Mouse (Mus musculus) CH12.LX (cell line): ENCODE data around the gene St8sia1.

Source experiments
- CTCF ChIP-seq, 2 experiments: IDR thresholded peaks in 1 of 2; conservative IDR thresholded peaks in 1 of 2; 2 replicates each; pipeline ENCODE4 v1.5.1; 2011 to 2012; ENCODE audit warnings: low read depth in 2 of 2, low read length in 2 of 2, improper control_type of control experiment in 1 of 2, inconsistent platforms in 1 of 2, mild to moderate bottlenecking in 1 of 2, moderate library complexity in 1 of 2
- E2F4 ChIP-seq: IDR thresholded peaks from 2 replicates; pipeline ENCODE4 v1.6.1; 2011; ENCODE audit warnings: low read depth, low read length, improper control_type of control experiment; ENCODE audit not compliant: insufficient replicate concordance

GRCm38 (mm10) chr6:142996887-142997286 is 32.6 kb upstream of the St8sia1 start:
- TF ChIP-seq CTCF (conservative IDR thresholded peaks at IDR 0.05 in 1 of 2, IDR thresholded peaks at IDR 0.05 in 1 of 2; ENCODE audit: low read depth in 2 of 2, low read length in 2 of 2) (no peak), E2F4 (no peak)
